Mouse (Mus musculus) cerebellum, postnatal 36 days (tissue): ENCODE measurements around the gene Prkci.

ENCODE experiments used
- DNase-seq, 2 experiments: peaks; one replicate each; pipeline ENCODE4 v3.0.0; 2021 to 2022; ENCODE audit warnings: mixed read lengths in 2 of 2

Prkci gene

DNA sequence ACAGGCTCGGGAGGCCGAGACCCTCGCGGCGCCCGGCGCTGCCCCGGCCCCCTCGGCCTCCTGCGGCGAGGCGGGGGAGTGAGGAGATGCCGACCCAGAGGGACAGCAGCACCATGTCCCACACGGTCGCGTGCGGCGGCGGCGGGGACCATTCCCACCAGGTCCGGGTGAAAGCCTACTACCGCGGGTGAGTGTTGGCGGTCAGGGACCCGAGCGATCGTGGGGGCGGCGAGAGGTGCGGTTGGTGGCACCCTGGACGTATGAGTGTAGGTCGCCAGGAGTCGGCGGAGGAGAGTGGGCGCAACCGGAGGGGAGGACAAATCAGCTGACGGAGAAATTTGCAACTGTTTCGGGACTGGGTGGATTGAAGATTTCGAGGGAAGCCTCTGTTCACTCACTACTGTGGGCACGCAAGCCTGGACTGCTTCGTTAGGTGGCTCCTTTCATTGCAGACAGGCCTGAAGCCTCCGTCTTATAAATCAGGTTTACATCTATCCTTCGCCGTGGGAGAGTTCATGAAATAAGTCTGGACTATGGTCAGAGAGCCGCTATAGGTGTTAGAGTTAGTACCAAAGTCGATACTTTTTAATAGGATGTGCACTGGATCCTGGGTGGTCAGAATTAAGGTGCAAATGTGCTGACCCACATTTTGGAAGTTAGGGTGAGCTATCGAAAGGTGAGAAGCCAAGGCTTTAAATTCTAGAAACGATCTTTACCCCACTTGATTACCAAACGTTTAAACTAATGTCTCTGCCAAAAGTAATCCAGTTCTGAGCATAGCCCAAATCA, 546 bp downstream of the Prkci start:
- DNase-seq = no peak

DNA sequence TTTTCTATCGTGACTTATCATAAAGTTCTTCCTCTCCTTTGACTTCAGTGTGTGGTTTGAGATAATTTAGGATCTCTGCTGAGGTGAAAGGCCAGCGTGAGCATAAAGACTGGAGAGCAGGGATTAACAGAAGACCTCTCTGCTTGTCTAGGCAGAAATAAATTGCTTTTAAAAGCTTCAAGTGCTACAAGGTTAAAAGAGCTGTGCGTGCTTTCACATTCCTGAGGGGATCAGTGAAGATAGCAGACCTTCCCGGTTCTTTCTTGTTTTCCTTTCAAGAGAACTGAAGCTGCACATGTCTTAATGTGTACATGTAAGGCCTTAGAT, 1.1 kb downstream of the Prkci start:
- DNase-seq = no peak

DNA sequence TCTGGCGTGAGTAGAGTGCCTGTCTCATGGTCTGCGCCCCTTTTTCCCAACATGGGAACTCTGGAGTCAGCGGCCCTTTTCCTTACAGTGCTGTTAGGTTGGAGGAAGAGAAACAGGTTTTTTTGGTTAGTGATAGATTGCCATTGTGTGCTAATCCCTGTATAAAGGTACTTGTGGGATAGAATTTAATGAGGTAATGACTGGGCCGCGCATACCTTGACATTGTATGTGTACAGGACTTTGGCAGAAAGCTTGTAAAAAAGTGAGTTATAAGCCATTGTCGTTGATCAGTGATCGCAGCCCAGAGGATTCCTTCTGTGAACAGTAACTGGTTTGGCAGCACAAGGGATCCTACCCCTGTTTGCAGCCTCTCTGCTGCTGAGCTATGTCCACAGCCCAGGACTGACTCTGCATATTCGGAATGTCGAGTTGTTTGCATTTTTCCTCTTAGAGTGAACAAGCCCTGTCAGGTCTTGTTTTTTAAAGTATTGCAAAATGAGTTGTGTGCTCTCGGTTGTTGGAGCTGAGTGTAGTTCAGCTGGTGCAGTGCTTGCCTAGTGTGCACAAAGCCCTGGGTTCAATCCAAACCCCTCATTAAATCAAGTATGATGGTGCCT, 4.0 kb downstream of the Prkci start:
- DNase-seq = no peak

DNA sequence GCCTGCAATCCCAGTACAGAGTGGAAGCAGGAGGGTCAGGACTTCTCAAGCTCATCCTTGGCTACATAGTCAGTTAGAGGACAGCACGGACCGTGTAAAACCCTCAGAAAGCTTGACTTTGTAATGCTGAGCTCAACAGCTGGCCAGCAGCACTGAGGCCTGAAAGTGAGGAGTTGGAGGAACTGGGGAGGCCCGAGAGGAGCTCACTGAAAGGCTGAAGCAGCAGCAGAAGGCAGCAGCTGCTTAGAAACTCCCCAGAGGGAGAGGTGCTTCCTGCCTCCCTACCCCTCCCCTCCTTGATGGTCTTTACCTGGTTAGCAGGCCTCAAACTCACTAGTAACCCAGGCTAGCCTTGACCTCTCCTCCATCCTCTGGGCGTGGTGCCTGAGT, 4.5 kb downstream of the Prkci start:
- no peak for DNase-seq

- no peak for DNase-seq
These were observed 5.6 kb downstream of the Prkci start for GRCm38 (mm10) chr3:31001048-31001676.

- DNase-seq = no peak
These were observed 9.0 kb downstream of the Prkci start for GRCm38 (mm10) chr3:31004320-31005209.

DNA sequence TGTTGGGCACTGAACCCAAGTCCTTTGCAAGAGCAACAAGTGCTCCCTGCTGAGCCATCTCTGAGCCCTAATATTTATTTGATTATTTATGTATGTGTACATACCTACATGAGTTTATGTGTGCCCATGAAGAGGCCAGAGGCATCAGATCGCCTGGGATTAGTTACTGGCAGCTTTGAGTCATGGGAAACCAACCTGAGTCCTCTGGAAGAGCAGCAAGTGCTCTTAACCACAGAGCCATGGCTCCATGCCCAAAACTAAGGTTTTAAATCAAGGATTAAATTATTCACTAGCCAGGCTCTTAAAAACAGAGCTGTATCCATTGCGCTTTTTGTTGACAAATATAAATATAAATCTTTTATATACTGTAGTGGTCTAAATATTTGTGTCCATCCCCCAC, 18.8 kb downstream of the Prkci start:
- DNase-seq = no peak

- DNase-seq = no peak
These were observed 20.3 kb downstream of the Prkci start for GRCm38 (mm10) chr3:31015682-31016443.

GRCm38 (mm10) chr3:31016594-31017196, 21.1 kb downstream of the Prkci start:
- DNase-seq = no peak

- no peak for DNase-seq
These were observed 22.1 kb downstream of the Prkci start for GRCm38 (mm10) chr3:31017652-31018051.

DNA sequence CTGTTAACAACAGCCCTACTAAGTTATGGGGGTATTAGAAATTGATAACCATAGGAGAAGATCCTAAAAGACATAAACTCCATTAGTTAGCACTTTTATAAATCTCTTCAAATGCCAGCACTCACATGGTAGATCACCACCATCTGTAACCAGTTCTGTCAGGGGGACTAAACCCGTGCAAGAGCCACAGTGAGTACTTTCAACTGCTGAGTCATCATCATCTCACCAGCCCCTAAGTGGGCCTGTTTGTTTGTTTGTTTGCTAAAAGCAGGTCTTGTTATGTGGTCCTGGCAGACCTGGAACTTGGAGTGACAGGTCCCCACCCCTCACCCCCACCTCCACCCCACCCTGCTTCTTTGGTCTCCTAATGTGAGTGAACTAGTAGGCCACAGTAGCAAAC, 23.7 kb downstream of the Prkci start:
- DNase-seq = no peak

GRCm38 (mm10) chr3:31019793-31020447, 24.4 kb downstream of the Prkci start:
- DNase-seq = no peak

GRCm38 (mm10) chr3:31020656-31021055, 25.1 kb downstream of the Prkci start:
- no peak for DNase-seq

GRCm38 (mm10) chr3:31022895-31023436, 27.4 kb downstream of the Prkci start:
- no peak for DNase-seq

DNA sequence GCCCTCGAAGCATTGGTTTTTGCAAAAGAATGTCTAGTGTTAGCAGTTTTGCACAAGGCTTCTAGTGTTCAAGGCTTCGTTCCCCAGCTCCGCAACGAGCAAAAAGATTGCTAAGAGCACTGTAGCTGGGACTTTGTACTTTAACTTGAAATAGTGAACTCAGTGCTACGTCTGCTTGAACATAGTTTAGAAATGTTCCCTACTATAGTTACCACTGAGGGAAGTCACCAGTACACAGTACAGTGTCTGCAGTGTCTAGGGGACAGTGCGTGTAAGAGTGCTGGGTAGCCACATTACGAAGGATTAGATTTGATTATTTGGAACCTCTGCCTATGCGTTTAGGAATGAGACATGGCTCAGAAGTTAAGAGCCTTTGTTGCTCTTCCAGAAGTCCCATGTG, 32.2 kb downstream of the Prkci start:
- DNase-seq = no peak

DNA sequence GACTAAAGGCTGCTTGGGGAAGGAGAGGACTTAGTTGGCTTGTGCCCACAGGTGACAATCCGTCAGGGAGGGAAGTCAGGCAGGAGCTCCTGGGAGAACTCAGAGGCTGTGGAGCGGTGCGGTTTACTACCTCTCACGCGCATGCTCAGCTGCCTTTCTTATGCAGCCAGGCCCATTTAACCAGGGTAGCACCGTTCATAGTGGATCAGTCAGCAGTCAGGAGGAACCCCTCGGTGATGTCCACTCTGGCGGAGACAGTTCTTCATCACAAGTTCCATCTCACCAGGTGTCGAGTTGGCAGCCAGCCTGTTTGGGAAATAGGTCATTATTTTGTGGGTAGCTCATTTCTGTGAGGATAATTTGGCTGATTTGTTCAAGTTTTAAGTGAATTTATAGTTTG, 36.1 kb downstream of the Prkci start:
- peak; percentile 64 for DNase-seq

GRCm38 (mm10) chr3:31033644-31034043, 38.1 kb downstream of the Prkci start:
- DNase-seq = no peak

- DNase-seq = no peak
These were observed 42.3 kb downstream of the Prkci start for GRCm38 (mm10) chr3:31037851-31038250.

GRCm38 (mm10) chr3:31038689-31039088, 43.1 kb downstream of the Prkci start:
- no peak for DNase-seq

GRCm38 (mm10) chr3:31042992-31043391, 47.4 kb downstream of the Prkci start:
- DNase-seq = no peak

GRCm38 (mm10) chr3:31047263-31047662, 51.7 kb downstream of the Prkci start:
- no peak for DNase-seq
